Mouse (Mus musculus) neural tube, embryonic 15.5 days (tissue): ENCODE measurements around the gene Pbx2. TPM values are rescaled to one million over a fixed set of nuclear protein-coding genes. Genes with fewer than 3 reads are reported as not detected.

Experiments
- ATAC-seq: fragments of 200-750 bp; cut with Nextera tagmentation; 2 replicates; pipeline ENCODE4 v1.8.0; 2017; ENCODE audit warnings: mild to moderate bottlenecking, moderate TSS enrichment, moderate library complexity; ENCODE audit not compliant: low FRiP score
- H3K27ac ChIP-seq: fragments of 300-500 bp; sonication (generic); replicated peaks from 2 replicates; pipeline ENCODE4 v1.5.1; 2015; ENCODE audit warnings: mild to moderate bottlenecking, inconsistent platforms
- H3K27me3 ChIP-seq: fragments of 300-500 bp; sonication (generic); replicated peaks from 2 replicates; pipeline ENCODE4 v1.6.1; 2015; ENCODE audit warnings: inconsistent platforms
- H3K36me3 ChIP-seq: fragments of 300-500 bp; sonication (generic); 2 replicates; pipeline ENCODE4 v1.6.1; 2015; ENCODE audit warnings: inconsistent platforms
- H3K4me1 ChIP-seq: fragments of 300-500 bp; sonication (generic); 2 replicates; pipeline ENCODE4 v1.6.1; 2015; ENCODE audit warnings: inconsistent platforms
- H3K4me2 ChIP-seq: fragments of 300-500 bp; sonication (generic); 2 replicates; pipeline ENCODE4 v1.6.1; 2015; ENCODE audit warnings: inconsistent platforms, mild to moderate bottlenecking, moderate library complexity
- H3K4me3 ChIP-seq: fragments of 300-500 bp; sonication (generic); replicated peaks from 2 replicates; pipeline ENCODE4 v1.5.1; 2015; ENCODE audit warnings: mild to moderate bottlenecking, inconsistent platforms
- H3K9ac ChIP-seq: fragments of 300-500 bp; sonication (generic); replicated peaks from 2 replicates; pipeline ENCODE4 v1.6.1; 2015; ENCODE audit warnings: mild to moderate bottlenecking, inconsistent platforms
- H3K9me3 ChIP-seq: fragments of 300-500 bp; sonication (generic); replicated peaks from 2 replicates; pipeline ENCODE4 v1.6.1; 2016; ENCODE audit warnings: inconsistent platforms
- WGBS: fragments of 180-500 bp; shearing (Covaris S2); methylation state at CpG from one replicate; pipeline ENCODE4 v1.1.7; 2015; ENCODE audit warnings: mixed read lengths; 5-methylcytosine and 5-hydroxymethylcytosine counted together
- polyA plus RNA-seq: library from polyadenylated mRNA; unstranded; fragments of >200 nt; fragmentation: Nextera tagmentation; extraction: Ambion mirVana; gene quantifications from 2 replicates; pipeline ENCODE4 v1.2.1, GENCODE M21; 2015

The Pbx2 gene
- polyA plus RNA-seq, 1 experiment from 2014 or later = 8.2 TPM

GRCm38 (mm10) chr17:34591994-34592375 is 919 bp downstream of the Pbx2 start:
- no peaks in the 10 kb centered on the region for H3K9me3 ChIP-seq
- peak overlapping the region; percentile 98 for H3K27ac ChIP-seq
- H3K36me3 ChIP-seq = peaks cover 21% of the 10 kb centered on the region
- peak overlapping the region; percentile 97 for H3K9ac ChIP-seq
- peak overlapping the region; percentile 78 for H3K4me3 ChIP-seq
- ATAC-seq = peak; percentile 56
- H3K4me1 ChIP-seq = peaks cover 65% of the 10 kb centered on the region
- 1% methylated on average over 32 of the region's 35 CpGs for WGBS
- peak overlapping the region; percentile 88 for H3K4me2 ChIP-seq
- H3K27me3 ChIP-seq = no peaks in the 10 kb centered on the region

- Histone ChIP-seq H3K4me3 (peak overlapping the region; percentile 78), H3K9me3 (no peaks in the 10 kb centered on the region), H3K9ac (peak overlapping the region; percentile 97), H3K4me2 (peak overlapping the region; percentile 88), H3K4me1 (peaks cover 65% of the 10 kb centered on the region), H3K36me3 (peaks cover 21% of the 10 kb centered on the region), H3K27me3 (no peaks in the 10 kb centered on the region), H3K27ac (peak overlapping the region; percentile 98)
- ATAC-seq = peak; percentile 15; the same call in 1 of the 2 replicates
- 2% methylated on average over 31 of the region's 32 CpGs for WGBS
Measured at GRCm38 (mm10) chr17:34592581-34593549, 1.8 kb downstream of the Pbx2 start.

GRCm38 (mm10) chr17:34593752-34594525 is 2.9 kb downstream of the Pbx2 start:
- Histone ChIP-seq H3K9me3 (no peaks in the 10 kb centered on the region), H3K9ac (peak overlapping the region; percentile 97), H3K27ac (peak overlapping the region; percentile 98), H3K4me3 (peak overlapping the region; percentile 78), H3K4me2 (peak overlapping the region; percentile 88), H3K36me3 (peaks cover 21% of the 10 kb centered on the region), H3K4me1 (peaks cover 56% of the 10 kb centered on the region), H3K27me3 (no peaks in the 10 kb centered on the region)
- ATAC-seq = no peak
- 49% methylated on average over 33 of the region's 34 CpGs for WGBS

- Histone ChIP-seq H3K4me1 (peaks cover 41% of the 10 kb centered on the region), H3K27ac (no peak overlapping the region), H3K4me3 (no peak overlapping the region), H3K9me3 (no peaks in the 10 kb centered on the region), H3K4me2 (no peak overlapping the region), H3K27me3 (no peaks in the 10 kb centered on the region), H3K9ac (no peak overlapping the region), H3K36me3 (peaks cover 35% of the 10 kb centered on the region)
- ATAC-seq = no peak
- 74% methylated on average over 8 of the region's 8 CpGs for WGBS
Measured at GRCm38 (mm10) chr17:34596098-34596497, 5.0 kb downstream of the Pbx2 start.

- H3K27me3 ChIP-seq = no peaks in the 10 kb centered on the region
- H3K4me3 ChIP-seq = no peak within 1 kb of the TSS
- no peak within 1 kb of the TSS for H3K27ac ChIP-seq
- no peak for ATAC-seq
- no peak within 1 kb of the TSS for H3K9ac ChIP-seq
- no peaks in the 10 kb centered on the region for H3K9me3 ChIP-seq
- H3K36me3 ChIP-seq = peaks cover 42% of the 10 kb centered on the region
- WGBS = 22% methylated on average over 6 of the region's 6 CpGs
- no peak within 1 kb of the TSS for H3K4me2 ChIP-seq
- H3K4me1 ChIP-seq = peaks cover 43% of the 10 kb centered on the region
Measured at GRCm38 (mm10) chr17:34597566-34598095, 6.6 kb downstream of the Pbx2 start, which contains the start of gene Ager. Ager (plus strand) TSS chr17:34597862.

GRCm38 (mm10) chr17:34599891-34600290 is 8.8 kb downstream of the Pbx2 start:
- Histone ChIP-seq H3K4me3 (no peak overlapping the region), H3K36me3 (peaks cover 37% of the 10 kb centered on the region), H3K4me2 (no peak overlapping the region), H3K27ac (no peak overlapping the region), H3K27me3 (no peaks in the 10 kb centered on the region), H3K4me1 (peaks cover 29% of the 10 kb centered on the region), H3K9ac (no peak overlapping the region), H3K9me3 (no peaks in the 10 kb centered on the region)
- 76% methylated on average over 9 of the region's 9 CpGs for WGBS
- ATAC-seq = no peak

- H3K4me3 ChIP-seq = peak overlapping the region; percentile 70
- H3K4me2 ChIP-seq = peak overlapping the region; percentile 69
- no peaks in the 10 kb centered on the region for H3K27me3 ChIP-seq
- no peaks in the 10 kb centered on the region for H3K9me3 ChIP-seq
- ATAC-seq = no peak
- WGBS = 89% methylated on average over 12 of the region's 12 CpGs
- H3K36me3 ChIP-seq = peaks cover 21% of the 10 kb centered on the region
- H3K27ac ChIP-seq = no peak overlapping the region
- no peak overlapping the region for H3K9ac ChIP-seq
- peaks cover 29% of the 10 kb centered on the region for H3K4me1 ChIP-seq
Measured at GRCm38 (mm10) chr17:34601796-34602195, 10.7 kb downstream of the Pbx2 start.

GRCm38 (mm10) chr17:34603375-34604060 is 12.5 kb downstream of the Pbx2 start, which contains the start of gene Rnf5:
Rnf5 (minus strand) TSS chr17:34603690.
- H3K36me3 ChIP-seq = peaks cover 20% of the 10 kb centered on the region
- H3K4me2 ChIP-seq = peak within 1 kb of the TSS; percentile 97
- no peaks in the 10 kb centered on the region for H3K9me3 ChIP-seq
- H3K27ac ChIP-seq = peak within 1 kb of the TSS; percentile 92
- peak; percentile 92 for ATAC-seq
- H3K9ac ChIP-seq = peak within 1 kb of the TSS; percentile 97
- H3K27me3 ChIP-seq = no peaks in the 10 kb centered on the region
- peak within 1 kb of the TSS; percentile 84 for H3K4me3 ChIP-seq
- H3K4me1 ChIP-seq = peaks cover 44% of the 10 kb centered on the region
- WGBS = under 1% methylated on average over 30 of the region's 30 CpGs

- WGBS = 0% methylated on average over 35 of the region's 35 CpGs
- peak within 1 kb of the TSS; percentile 92 for H3K27ac ChIP-seq
- peaks cover 50% of the 10 kb centered on the region for H3K4me1 ChIP-seq
- H3K27me3 ChIP-seq = no peaks in the 10 kb centered on the region
- H3K9ac ChIP-seq = peak within 1 kb of the TSS; percentile 97
- no peaks in the 10 kb centered on the region for H3K9me3 ChIP-seq
- H3K36me3 ChIP-seq = peaks cover 20% of the 10 kb centered on the region
- H3K4me3 ChIP-seq = peak within 1 kb of the TSS; percentile 84
- ATAC-seq = peak; percentile 89
- peak within 1 kb of the TSS; percentile 97 for H3K4me2 ChIP-seq
Measured at GRCm38 (mm10) chr17:34604061-34604508, 13.0 kb downstream of the Pbx2 start, which contains the start of gene Agpat1. Agpat1 (plus strand) TSS chr17:34604262.

- Histone ChIP-seq H3K4me2 (peak overlapping the region; percentile 97), H3K27me3 (no peaks in the 10 kb centered on the region), H3K36me3 (peaks cover 19% of the 10 kb centered on the region), H3K27ac (peak overlapping the region; percentile 92), H3K9me3 (no peaks in the 10 kb centered on the region), H3K4me1 (peaks cover 51% of the 10 kb centered on the region), H3K9ac (peak overlapping the region; percentile 97), H3K4me3 (peak overlapping the region; percentile 84)
- ATAC-seq = no peak
- WGBS = 8% methylated on average over 24 of the region's 24 CpGs
Measured at GRCm38 (mm10) chr17:34604511-34605237, 13.6 kb downstream of the Pbx2 start.
